Mouse (Mus musculus) hindbrain, embryonic 11.5 days (tissue): ENCODE results near the gene Tpk1. TPM values are rescaled to one million over a fixed set of nuclear protein-coding genes. Genes with fewer than 3 reads are reported as not detected.

Experiments
- ATAC-seq: fragments of 200-750 bp; cut with Nextera tagmentation; 2 replicates; pipeline ENCODE4 v1.8.0; 2017; ENCODE audit warnings: mild to moderate bottlenecking, moderate TSS enrichment, moderate library complexity; ENCODE audit not compliant: low FRiP score
- DNase-seq: peaks from one replicate; pipeline ENCODE4 v3.0.0-alpha.2; 2015; ENCODE audit warnings: low spot score
- H3K27ac ChIP-seq: fragments of 300-500 bp; sonication (generic); 2 replicates; pipeline ENCODE4 v1.5.1; 2014; ENCODE audit warnings: mild to moderate bottlenecking, low read depth, low read length
- H3K27me3 ChIP-seq: fragments of 300-500 bp; sonication (generic); 2 replicates; pipeline ENCODE4 v1.6.1; 2014; ENCODE audit warnings: mild to moderate bottlenecking, low read length, moderate library complexity, mixed read lengths; ENCODE audit not compliant: control insufficient read depth, insufficient read depth
- H3K36me3 ChIP-seq: fragments of 300-500 bp; sonication (generic); 2 replicates; pipeline ENCODE4 v1.6.1; 2014; ENCODE audit warnings: mild to moderate bottlenecking, low read length, moderate library complexity, mixed read lengths; ENCODE audit not compliant: control insufficient read depth, insufficient read depth
- H3K4me1 ChIP-seq: fragments of 300-500 bp; sonication (generic); replicated peaks from 2 replicates; pipeline ENCODE4 v1.6.1; 2014; ENCODE audit warnings: low read length, mixed read lengths; ENCODE audit not compliant: control insufficient read depth, insufficient read depth
- H3K4me2 ChIP-seq: fragments of 300-500 bp; sonication (generic); replicated peaks from 2 replicates; pipeline ENCODE4 v1.6.1; 2014; ENCODE audit warnings: mild to moderate bottlenecking, low read depth, low read length
- H3K4me3 ChIP-seq: fragments of 300-500 bp; sonication (generic); 2 replicates; pipeline ENCODE4 v1.5.1; 2014; ENCODE audit warnings: low read depth, low read length
- H3K9ac ChIP-seq: fragments of 300-500 bp; sonication (generic); 2 replicates; pipeline ENCODE4 v1.6.1; 2014; ENCODE audit warnings: low read depth, low read length
- H3K9me3 ChIP-seq: fragments of 300-500 bp; sonication (generic); 2 replicates; pipeline ENCODE4 v1.6.1; 2016; ENCODE audit warnings: low read length; ENCODE audit not compliant: control insufficient read depth
- WGBS: fragments of 180-500 bp; shearing (Covaris S2); extraction: QIAGEN DNeasy Blood & Tissue Kit; methylation state at CpG from one replicate; pipeline ENCODE4 v1.1.7; 2014; 5-methylcytosine and 5-hydroxymethylcytosine counted together
- polyA plus RNA-seq: library from polyadenylated mRNA; unstranded; fragments of >200 nt; fragmentation: Nextera tagmentation; extraction: Ambion mirVana; gene quantifications from 2 replicates; pipeline ENCODE4 v1.2.1, GENCODE M21; 2014

Gene Tpk1
- polyA plus RNA-seq, 1 experiment from 2014 or later: 6.5 TPM

DNA sequence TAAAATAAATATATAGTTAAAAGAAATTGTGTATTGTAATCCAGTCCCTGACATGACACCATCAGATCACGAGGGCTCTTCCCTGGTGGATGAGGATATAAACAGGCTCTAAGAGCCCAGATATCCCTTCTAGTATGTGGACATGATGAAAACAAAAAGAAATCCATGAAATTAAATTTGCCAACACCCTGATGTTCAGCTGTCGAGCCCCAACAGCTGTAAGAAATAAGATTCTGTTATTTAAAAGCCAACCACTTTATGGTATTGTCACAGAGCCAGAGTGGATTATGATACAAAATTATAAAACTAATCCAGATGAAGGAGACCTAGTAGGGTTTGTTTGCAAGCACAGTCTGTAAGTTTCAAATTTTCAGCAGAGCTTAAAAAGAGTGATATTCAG is 207.0 kb downstream of the Tpk1 start:
- WGBS: 79% methylated on average over 2 of the region's 2 CpGs

DNA sequence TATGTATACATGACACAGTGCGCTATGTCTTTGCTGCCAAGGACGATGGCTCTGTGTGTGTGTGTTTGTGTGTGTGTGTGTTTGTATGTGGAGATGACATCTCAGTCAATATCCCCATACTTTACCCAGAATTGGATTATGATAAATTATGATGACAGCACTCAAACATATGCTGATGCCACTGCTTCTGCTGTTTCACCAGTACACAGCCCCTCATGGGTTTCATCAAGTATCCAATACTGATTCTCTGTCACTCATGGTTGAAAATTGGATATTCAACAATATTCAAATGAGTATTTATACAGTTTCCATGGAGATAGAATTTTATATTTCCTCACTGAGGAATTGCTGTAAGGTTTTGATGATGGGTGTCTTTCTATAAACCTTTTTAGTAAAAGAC is 208.1 kb downstream of the Tpk1 start:
- ATAC-seq: no peak
- no peak overlapping the region for H3K4me3 ChIP-seq
- no peak overlapping the region for H3K9ac ChIP-seq
- 88% methylated on average over 2 of the region's 2 CpGs for WGBS
- H3K27ac ChIP-seq: no peak overlapping the region
- H3K4me2 ChIP-seq: no peak overlapping the region
- H3K36me3 ChIP-seq: no peaks in the 10 kb centered on the region
- no peaks in the 10 kb centered on the region for H3K9me3 ChIP-seq
- no peaks in the 10 kb centered on the region for H3K27me3 ChIP-seq
- DNase-seq: no peak
- H3K4me1 ChIP-seq: no peaks in the 10 kb centered on the region

More for the DNA sequence above, 207.0 kb downstream of the Tpk1 start:
- Histone ChIP-seq H3K4me1 (no peaks in the 10 kb centered on the region), H3K27ac (no peak overlapping the region), H3K9me3 (no peaks in the 10 kb centered on the region), H3K4me2 (no peak overlapping the region), H3K9ac (no peak overlapping the region), H3K27me3 (no peaks in the 10 kb centered on the region), H3K36me3 (no peaks in the 10 kb centered on the region), H3K4me3 (no peak overlapping the region)
- ATAC-seq (no peak), DNase-seq (no peak)

GRCm38 (mm10) chr6:43449498-43449897 is 216.6 kb downstream of the Tpk1 start:
- H3K27ac ChIP-seq: no peak overlapping the region
- 72% methylated on average over 2 of the region's 2 CpGs for WGBS
- H3K27me3 ChIP-seq: no peaks in the 10 kb centered on the region
- H3K4me3 ChIP-seq: no peak overlapping the region
- no peak overlapping the region for H3K4me2 ChIP-seq
- H3K9ac ChIP-seq: no peak overlapping the region
- H3K36me3 ChIP-seq: no peaks in the 10 kb centered on the region
- ATAC-seq: no peak
- no peaks in the 10 kb centered on the region for H3K9me3 ChIP-seq
- H3K4me1 ChIP-seq: no peaks in the 10 kb centered on the region
- DNase-seq: no peak

DNA sequence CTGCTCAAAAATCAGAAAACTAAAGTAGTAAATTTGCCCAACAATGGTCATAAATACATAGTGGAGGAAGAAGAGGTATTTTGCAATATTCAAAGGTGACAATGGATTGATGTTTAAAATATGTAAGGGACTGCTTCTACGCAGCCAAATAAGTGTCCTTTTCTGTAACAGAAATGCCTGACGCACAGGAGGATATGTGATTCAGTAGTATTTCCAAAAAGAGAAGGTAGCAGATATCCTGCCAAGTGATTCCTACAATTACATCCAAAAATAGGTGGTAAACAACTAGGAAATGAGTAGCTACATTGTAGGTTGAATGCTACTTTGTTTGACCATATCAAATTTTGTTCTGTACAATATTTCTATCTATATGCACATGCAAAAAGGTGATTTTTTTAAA is 220.2 kb downstream of the Tpk1 start:
- Histone ChIP-seq H3K36me3 (no peaks in the 10 kb centered on the region), H3K27me3 (no peaks in the 10 kb centered on the region), H3K4me2 (no peak overlapping the region), H3K9ac (no peak overlapping the region), H3K9me3 (no peaks in the 10 kb centered on the region), H3K27ac (no peak overlapping the region), H3K4me3 (no peak overlapping the region), H3K4me1 (no peaks in the 10 kb centered on the region)
- no peak for ATAC-seq
- WGBS: 93% methylated on average over 2 of the region's 2 CpGs
- DNase-seq: no peak

DNA sequence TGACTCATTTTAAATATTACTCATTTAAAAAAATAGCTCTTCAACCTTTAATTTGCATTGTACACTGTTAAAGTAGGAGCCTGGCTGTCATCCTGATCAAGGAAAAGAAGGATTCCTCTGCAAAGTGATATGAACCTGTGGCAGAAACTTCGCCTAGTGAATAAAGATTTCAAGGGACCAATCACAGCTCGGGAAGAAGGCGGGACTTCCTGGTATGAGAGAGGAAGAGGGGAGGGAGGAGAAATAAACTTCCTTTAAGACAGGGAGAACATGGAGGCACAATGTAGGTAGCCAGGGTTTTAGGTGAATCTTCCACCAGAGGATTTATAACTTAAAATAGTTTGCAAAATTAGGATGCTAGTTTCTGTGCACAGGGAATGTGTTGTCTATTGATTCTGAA is 223.9 kb downstream of the Tpk1 start:
- DNase-seq (no peak), ATAC-seq (no peak)
- H3K4me1 ChIP-seq: no peaks in the 10 kb centered on the region
- H3K9me3 ChIP-seq: no peaks in the 10 kb centered on the region
- 86% methylated on average over 3 of the region's 3 CpGs for WGBS
- H3K4me3 ChIP-seq: no peak overlapping the region
- H3K27ac ChIP-seq: no peak overlapping the region
- no peaks in the 10 kb centered on the region for H3K27me3 ChIP-seq
- no peak overlapping the region for H3K9ac ChIP-seq
- H3K36me3 ChIP-seq: no peaks in the 10 kb centered on the region
- H3K4me2 ChIP-seq: no peak overlapping the region

DNA sequence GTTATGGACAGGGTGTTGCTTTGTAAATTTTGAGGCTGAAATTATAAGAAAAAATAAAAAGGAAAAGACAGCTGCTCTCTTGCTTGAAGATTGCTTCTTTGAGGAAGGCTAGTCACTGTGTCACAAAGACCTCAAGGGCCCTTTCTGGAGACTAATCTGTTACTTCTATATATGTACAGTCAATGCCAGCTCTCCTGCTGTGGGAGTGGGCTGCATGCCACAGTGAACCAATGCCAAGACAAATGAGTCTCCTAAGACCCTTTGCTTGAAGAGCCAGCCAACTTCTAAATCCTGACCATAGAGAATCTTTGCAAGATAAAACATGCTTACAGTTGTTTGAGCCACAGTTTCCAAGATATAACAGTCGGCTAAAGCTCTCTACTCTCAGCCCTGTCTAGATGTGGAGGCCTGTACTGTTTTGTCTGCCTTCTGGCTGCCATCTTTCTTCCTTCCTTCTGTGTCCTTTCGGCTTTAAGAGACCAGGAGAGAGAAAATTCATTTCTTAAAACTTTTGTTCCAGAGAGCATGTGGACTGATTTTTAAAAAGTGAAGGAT is 230.0 kb downstream of the Tpk1 start:
- Histone ChIP-seq H3K36me3 (no peaks in the 10 kb centered on the region), H3K27me3 (no peaks in the 10 kb centered on the region), H3K27ac (no peak overlapping the region), H3K4me3 (no peak overlapping the region), H3K9ac (no peak overlapping the region), H3K4me2 (no peak overlapping the region), H3K4me1 (no peaks in the 10 kb centered on the region), H3K9me3 (no peaks in the 10 kb centered on the region)
- no peak for DNase-seq
- WGBS: 84% methylated on average over 2 of the region's 2 CpGs
- ATAC-seq: no peak

DNA sequence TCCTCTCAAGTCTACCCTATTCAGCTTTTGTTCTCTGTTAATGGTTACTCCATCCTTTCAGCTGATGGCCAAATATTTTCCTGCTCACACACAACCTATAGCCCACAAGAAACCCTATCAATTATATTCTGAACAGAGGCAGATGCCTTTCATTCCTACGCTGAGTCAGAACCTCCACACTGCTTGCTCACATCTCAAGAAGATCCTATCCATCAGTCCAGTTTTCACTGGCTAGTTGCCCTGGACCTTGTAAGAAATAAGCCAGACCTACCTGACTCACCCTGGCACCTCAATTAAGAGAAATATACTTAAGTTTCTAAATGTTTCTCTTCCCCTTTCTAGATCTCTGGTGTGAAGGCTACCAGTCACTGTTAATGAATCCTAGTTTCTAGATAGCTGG is 231.7 kb downstream of the Tpk1 start:
- Histone ChIP-seq H3K27me3 (no peaks in the 10 kb centered on the region), H3K4me1 (no peaks in the 10 kb centered on the region), H3K27ac (no peak overlapping the region), H3K4me3 (no peak overlapping the region), H3K36me3 (no peaks in the 10 kb centered on the region), H3K4me2 (no peak overlapping the region), H3K9me3 (no peaks in the 10 kb centered on the region), H3K9ac (no peak overlapping the region)
- DNase-seq: no peak
- WGBS: 89% methylated on average over 1 of the region's 1 CpGs
- ATAC-seq: no peak

DNA sequence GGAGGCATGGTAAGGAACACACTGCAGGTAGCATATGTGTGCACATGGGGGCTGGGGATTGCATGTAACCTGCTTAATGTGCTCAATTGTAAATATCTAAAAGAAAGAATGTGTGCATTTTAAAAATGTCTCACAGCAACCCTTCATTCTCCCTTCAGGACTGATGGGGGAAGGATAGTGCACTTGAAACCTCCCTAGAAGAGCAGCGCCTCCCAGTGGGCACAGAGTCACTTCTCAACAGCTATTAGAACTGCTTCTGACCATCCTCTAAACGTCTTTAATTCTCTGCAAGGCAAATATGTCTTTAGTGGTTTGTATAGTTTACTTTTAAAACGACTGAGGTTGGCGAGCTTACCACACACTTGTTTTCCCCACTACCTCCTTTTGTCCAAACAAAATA is 241.1 kb downstream of the Tpk1 start:
- H3K9me3 ChIP-seq: no peaks in the 10 kb centered on the region
- no peak overlapping the region for H3K4me3 ChIP-seq
- no peaks in the 10 kb centered on the region for H3K27me3 ChIP-seq
- no peak overlapping the region for H3K4me2 ChIP-seq
- no peaks in the 10 kb centered on the region for H3K4me1 ChIP-seq
- no peak overlapping the region for H3K9ac ChIP-seq
- ATAC-seq (no peak), DNase-seq (peak; percentile 3)
- 45% methylated on average over 4 of the region's 4 CpGs for WGBS
- H3K27ac ChIP-seq: no peak overlapping the region
- no peaks in the 10 kb centered on the region for H3K36me3 ChIP-seq

DNA sequence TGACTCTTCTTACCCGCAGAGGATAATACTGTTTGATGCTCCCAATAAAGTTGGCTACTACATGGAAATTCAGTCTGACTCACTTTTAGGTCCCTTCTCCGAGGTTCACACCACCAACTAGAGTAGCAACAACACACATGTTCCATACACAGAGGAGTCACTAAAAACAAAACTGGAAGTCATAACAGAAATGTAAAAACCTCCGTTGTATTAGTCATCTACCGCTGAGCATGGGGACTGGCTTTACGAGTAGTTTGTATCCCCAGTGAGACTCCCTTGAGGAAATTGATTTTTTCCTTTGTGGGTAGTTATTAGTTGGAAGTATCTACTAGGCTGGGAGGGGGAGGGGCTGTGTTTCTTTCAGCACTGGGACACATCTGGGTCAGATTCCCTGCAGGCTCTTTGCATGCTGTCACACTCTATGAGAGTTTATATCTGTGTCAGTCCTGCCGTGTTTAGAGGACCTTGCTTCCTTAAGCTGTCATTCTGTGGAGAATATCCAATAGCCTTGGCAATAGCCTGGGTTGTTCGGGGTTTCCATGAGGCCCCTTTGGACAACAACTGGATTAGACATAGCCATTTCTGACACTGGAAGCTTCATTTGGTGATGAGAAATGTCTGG is 245.6 kb downstream of the Tpk1 start:
- no peaks in the 10 kb centered on the region for H3K36me3 ChIP-seq
- no peak overlapping the region for H3K27ac ChIP-seq
- no peak overlapping the region for H3K9ac ChIP-seq
- H3K4me3 ChIP-seq: no peak overlapping the region
- H3K27me3 ChIP-seq: no peaks in the 10 kb centered on the region
- no peak overlapping the region for H3K4me2 ChIP-seq
- DNase-seq (peak; percentile 4), ATAC-seq (no peak)
- no peaks in the 10 kb centered on the region for H3K9me3 ChIP-seq
- H3K4me1 ChIP-seq: no peaks in the 10 kb centered on the region
- WGBS: 70% methylated on average over 7 of the region's 7 CpGs
